Mouse (Mus musculus): ENCODE results near the gene Ppp1r36.

Gene Ppp1r36

DNA sequence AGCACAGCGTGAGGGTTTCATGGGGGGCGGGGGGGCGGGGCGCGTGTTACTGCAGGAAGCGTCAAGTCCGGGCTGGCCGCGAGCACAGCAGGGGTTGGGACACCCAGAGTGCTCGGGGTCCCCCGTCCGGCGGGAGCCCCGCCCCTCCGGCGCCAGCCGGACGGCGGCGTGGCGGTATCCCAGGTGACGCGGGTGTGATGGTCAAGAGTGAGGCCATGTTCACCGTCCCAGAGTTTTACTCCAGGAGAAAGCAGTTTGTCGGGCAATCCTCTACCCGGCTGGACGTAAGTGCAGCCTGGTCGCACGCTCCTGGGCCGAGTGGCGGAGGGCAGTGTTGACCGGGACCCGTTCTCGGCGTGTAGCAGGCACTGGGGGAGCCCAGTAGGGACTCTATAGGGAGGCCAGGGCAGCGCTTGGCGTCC lies at the start of gene Ppp1r36:
Gene Ppp1r36 (plus strand): TSS at position 106 of the 422 bp plus-strand sequence.
- in situ Hi-C loops (cut with MboI, MseI) = no loop called here

DNA sequence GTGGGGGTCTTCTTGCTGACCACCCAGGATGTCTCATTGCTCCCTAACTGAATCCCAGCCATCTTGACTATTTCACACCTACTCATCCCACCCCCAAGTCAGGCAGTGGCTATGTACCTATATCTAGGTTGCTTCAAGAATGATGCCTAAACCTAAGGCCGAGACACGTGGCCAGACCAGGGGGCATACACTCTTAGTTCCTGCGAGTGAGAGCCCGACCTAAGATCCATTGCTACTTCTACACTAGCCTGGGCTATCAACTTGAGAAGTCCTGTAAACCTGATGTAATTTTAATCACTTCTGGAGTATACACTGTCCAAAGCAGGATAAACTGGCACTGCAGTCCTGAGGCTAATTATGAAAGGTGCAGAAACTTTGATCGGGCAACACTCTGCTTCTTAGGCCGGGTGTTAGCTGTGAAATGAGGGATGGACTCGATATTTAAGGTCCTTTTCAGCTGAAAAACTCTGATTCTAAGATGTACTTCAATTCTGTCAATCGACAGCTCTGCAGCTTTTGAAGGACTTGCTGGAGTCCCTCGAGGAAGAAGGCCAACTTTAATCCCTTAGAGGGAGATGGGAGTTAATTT lies 49.0 kb upstream of the Ppp1r36 start:
- in situ Hi-C loops (cut with MboI, MseI) = no loop called here

- in situ Hi-C loops (cut with MboI, MseI) = no loop called here
Measured at GRCm38 (mm10) chr12:76368790-76369205, 48.5 kb upstream of the Ppp1r36 start.

GRCm38 (mm10) chr12:76369206-76369977 lies 47.9 kb upstream of the Ppp1r36 start, which contains the start of gene Zbtb25:
TSS of gene Zbtb25 (minus strand) at chr12:76369602.
- in situ Hi-C loops (cut with MboI, MseI) = no loop called here

DNA sequence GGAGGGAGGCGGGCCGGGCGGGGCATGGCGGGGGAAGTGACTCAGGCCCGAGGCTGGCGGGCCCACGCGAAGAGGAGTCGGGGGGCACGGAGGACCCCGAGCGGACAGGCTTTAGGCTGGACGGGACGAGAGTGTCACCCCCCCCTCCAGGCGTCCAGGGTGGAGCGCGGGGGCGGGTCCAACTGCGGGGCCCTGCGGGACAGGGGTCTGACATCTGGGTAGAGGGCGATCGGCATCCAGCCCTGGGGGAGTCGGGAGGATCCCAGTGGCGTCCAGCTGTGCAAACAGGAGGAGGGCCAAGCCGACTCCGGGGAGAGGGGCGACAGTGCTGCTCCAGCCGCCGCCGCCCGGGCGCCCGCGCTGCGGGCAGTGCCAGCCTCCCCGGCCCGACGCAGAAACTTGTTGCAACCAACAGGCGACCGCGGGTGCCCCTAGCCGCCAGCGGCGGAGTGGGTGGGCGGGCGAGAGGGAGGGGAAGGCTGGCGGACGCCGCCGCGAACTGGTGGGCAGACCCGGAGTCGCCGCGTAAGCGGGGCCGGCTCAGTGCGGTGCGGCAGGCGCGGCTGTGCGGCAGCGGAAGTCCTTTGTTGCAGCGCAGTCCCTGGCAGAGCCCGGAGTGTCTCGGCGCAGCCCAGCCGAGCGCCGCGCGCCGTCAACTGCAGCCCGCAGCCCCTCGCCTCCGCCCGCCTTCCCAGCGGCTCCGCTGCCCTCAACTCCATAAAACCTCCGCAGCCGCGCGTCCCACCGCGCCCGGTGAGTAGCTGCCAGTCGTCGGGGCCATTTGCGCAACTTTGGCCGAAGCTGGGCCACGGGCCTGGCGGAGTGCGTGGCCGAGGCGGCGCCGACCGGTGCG lies 47.1 kb upstream of the Ppp1r36 start, which contains the start of gene Zbtb1:
Gene Zbtb1 (plus strand): TSS at position 289 of the 853 bp plus-strand sequence.
- in situ Hi-C loops (cut with MboI, MseI) = no loop called here

DNA sequence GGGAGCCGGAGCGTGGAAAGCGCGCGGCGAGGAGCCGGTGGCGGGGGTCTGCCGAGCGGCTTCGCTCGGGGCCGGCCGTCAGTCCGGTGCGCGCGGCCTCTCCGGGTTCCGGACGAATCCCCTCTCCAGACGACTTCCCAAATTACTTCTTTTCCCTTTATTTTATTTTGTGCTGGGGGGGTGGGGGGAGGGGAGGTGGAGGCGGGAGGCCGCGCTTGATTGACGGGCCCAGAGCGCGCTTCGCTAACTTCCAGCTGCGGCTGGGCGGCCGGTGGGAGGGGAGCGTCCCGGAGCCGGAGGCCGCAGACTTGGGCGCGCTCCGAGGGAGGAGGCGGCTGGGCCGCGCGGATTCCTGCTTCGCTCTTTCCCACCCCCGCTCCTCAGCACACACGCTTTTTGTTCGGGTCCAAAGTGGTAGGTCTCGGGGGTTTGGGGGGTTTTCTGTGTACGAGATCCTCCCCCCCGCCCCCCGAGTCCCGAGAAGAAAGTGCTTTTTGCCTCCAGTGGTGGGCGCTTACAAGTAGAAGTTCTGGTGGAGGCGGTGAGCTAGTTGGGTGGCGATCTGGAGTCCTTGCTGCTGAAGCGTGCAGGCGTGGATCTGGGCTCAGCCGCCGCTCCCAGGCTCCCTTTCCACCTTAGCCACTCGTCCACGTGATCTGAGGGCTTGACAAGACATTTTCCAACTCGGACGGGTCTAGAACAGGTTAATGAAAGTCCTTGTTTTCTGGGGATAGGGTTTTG lies 46.3 kb upstream of the Ppp1r36 start:
- in situ Hi-C loops (cut with MboI, MseI) = no loop called here

DNA sequence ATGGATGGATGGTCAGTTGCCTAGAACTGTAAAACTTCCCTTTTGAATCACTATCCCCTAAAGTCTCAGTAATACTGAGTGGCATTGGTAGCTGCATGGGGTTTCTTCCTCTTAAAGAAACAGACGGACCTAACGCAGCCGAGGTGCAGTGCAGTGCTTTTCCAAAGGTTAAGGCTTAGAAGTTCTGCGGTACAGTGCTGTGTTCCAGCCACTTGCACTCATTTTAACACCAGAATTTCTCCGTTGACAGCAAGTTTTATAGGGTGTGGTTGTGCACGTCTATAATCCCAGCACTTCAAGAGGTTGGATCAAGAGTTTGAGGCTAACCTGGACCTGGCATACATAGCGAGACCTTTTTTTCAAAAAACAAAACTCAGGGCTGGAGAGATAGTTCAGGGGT lies 45.3 kb upstream of the Ppp1r36 start:
- in situ Hi-C loops (cut with MboI, MseI) = no loop called here

DNA sequence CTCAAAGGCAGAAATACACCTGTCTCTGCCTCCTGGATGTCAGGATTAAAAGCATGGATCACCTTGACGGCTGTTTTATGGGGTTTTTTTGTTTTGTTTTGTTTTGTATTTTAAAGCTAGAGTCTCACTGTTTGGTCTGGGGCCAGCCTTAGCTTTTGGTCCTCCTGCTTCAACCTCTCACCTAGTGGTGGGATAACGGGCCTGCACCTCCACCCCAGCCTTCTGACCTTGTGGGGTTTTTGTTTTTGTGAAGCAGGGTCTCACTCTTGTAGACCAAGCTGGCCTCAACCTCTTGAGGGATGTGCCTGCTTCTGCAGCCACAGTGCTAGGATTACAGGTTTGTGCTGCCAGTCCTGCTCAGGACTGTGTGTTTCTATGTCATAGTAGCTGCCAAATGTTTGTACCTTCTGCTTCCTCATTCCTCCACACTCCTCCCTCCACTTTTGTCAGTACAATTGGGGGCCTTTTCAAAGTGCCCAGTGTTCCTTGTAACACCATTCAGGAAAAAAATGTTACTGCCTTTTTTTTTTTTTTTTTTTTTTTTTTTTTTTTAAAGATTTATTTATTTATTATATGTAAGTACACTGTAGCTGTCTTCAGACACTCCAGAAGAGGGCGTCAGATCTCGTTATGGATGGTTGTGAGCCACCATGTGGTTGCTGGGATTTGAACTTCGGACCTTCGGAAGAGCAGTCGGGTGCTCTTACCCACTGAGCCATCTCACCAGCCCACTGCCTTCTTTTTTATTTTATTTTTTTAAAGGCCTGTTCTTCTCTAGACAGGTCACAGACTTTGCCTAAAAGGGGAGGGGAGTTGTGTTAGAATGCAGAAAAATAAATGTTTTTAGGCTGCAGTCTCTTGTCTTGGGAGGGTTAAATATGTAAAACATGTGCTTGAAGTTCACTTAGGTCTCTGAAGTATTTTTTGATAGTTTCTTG lies 44.2 kb upstream of the Ppp1r36 start:
- in situ Hi-C loops (cut with MboI, MseI) = no loop called here

GRCm38 (mm10) chr12:76373991-76374390 lies 43.3 kb upstream of the Ppp1r36 start:
- in situ Hi-C loops (cut with MboI, MseI) = no loop called here

GRCm38 (mm10) chr12:76374911-76375310 lies 42.4 kb upstream of the Ppp1r36 start:
- in situ Hi-C loops (cut with MboI, MseI) = no loop called here

GRCm38 (mm10) chr12:76375506-76375905 lies 41.8 kb upstream of the Ppp1r36 start:
- in situ Hi-C loops (cut with MboI, MseI) = no loop called here

GRCm38 (mm10) chr12:76376649-76377048 lies 40.7 kb upstream of the Ppp1r36 start:
- in situ Hi-C loops (cut with MboI, MseI) = no loop called here

DNA sequence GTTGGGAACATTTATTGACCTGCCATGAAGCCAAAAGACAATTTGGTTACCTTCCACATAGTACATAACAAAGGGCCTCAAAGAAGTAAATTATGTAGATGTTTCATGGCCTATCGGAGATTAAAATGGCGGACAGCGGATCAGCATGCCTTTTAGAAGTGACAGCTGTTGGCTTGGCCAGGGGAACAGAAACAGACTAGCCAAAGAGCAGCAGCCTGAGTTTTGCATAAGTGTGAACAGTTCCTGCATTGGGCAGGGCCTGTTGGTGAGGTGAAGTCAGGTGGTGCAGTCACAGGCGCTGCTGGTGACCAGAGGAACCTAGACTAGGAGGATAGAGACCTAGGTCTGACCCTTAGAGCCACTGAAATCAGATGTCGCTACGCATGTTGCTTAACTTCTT lies 40.3 kb upstream of the Ppp1r36 start:
- in situ Hi-C loops (cut with MboI, MseI) = no loop called here

DNA sequence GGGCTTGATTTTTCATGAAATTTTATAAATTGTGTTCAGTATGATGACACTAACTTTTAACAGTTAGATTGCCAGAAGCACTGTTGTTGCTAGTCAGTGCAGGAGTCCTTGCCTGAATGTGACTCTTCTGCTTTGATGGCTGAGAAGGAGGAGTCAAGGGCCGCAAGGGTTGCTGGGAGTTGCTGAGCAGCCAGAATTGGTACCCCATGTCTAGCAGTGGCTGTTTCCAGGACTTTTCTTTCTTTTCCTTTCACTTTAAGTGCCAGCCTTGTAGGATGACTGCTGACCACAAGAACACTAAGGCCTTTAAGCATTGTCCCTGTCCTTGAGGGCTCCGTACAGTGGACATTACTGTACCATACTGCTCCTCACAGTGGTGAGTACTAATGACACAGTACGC lies 39.6 kb upstream of the Ppp1r36 start:
- in situ Hi-C loops (cut with MboI, MseI) = no loop called here

DNA sequence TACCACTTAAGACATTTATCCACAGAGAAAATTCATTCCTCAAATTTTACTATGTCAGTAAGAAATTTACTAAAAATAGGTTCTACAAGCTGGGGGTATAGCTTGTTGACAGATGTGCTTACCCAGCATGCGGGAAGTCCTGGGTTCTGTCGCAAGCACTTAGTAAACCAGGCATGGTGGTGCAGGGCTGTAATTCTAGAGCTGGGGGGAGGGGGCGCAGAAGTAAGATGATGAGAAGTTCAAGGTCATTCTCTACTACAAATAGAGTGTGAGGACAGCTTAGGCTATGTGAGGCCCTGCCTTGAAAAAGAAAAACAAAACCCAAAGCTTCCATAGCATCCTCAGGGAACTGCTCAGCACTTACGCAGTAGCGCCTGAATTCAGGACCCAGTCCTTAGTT lies 38.8 kb upstream of the Ppp1r36 start:
- in situ Hi-C loops (cut with MboI, MseI) = no loop called here

- in situ Hi-C loops (cut with MboI, MseI) = no loop called here
Measured at GRCm38 (mm10) chr12:76380151-76380550, 37.2 kb upstream of the Ppp1r36 start.

DNA sequence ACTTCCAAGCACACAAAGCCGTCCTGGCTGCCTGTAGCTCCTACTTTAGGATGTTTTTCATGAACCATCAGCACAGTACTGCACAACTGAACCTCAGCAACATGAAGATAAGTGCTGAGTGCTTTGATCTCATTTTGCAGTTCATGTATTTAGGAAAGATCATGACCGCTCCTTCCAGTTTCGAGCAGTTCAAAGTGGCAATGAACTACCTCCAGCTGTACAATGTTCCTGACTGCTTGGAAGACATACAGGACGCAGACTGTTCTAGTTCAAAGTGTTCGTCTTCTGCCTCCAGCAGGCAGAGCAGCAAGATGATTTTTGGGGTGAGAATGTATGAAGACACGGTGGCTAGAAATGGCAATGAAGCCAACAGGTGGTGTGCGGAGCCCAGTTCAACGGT lies 32.0 kb upstream of the Ppp1r36 start:
- in situ Hi-C loops (cut with MboI, MseI) = no loop called here

DNA sequence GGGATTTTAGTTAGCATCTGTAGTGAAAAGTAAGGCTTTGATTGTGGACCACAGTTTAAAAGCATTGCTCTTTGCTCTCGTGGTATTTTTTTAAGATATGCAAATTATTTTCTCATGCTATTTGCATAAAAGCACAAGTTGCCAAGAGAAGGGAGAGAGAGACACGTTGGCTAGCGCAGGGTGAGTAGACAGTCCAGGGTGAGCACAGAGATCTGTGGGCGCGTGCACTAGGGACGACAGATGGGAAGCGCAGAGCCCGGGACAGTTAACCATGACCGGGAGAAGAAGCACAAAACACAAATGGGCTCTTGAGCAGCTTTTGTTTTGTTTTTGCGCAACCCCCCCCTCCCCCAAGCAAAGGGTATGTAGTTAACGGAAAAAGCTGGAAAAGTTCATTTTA lies 28.5 kb upstream of the Ppp1r36 start:
- in situ Hi-C loops (cut with MboI, MseI) = no loop called here

GRCm38 (mm10) chr12:76391595-76392271 lies 25.6 kb upstream of the Ppp1r36 start:
- in situ Hi-C loops (cut with MboI, MseI) = no loop called here

DNA sequence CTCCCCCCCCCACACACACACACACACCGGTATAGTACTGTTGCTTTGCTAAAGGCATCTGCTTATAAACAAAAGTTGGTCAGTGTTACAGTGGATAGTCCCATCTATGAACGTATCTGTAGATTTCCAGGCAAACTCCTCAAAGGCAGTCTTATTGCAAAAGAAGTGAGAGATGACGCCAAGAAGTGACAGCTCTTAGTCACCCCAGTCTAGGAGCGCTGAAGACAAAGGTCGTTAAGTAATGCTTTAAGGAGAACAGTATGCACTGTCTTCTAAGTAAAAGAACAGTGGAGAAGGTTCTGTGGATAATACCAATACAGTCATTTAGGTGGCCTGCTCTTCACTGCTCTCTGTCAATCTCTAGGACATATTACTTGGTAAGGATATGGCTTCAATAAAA lies 24.4 kb upstream of the Ppp1r36 start:
- in situ Hi-C loops (cut with MboI, MseI) = no loop called here

All from T-helper 2 cell (primary cell).